Mouse (Mus musculus) ovary, postnatal 36 days (tissue): ENCODE measurements at regions not wholly inside any gene's neighbourhood (a gene's known extent, or its start where the extent isn't known, plus 50 kb on each side); places are given as distances from the start of the nearest gene placed in this dataset.

Source experiments
- DNase-seq: peaks from one replicate; pipeline ENCODE4 v3.0.0; 2022; ENCODE audit warnings: low spot score, mixed read lengths

DNA sequence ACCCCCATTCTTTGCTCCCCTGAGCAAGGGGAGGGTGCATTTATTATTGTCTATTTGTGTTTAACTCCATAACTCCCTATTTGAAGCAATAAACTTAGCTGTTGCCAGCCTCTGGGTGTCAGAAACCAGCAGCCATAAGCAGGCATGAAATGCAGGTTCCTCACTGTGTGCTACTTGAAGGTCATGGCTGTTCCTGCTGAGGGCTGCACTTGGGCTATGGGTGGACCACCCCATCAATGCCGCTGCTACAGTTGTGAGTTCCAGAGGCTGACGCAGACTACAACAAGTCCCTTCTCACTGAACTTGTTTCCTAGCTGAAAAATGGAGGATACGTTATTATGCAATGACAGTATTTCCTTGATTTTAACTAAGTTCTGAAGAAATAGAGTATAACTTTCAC, 86.7 kb upstream of the N4bp1 start:
- DNase-seq: no peak

DNA sequence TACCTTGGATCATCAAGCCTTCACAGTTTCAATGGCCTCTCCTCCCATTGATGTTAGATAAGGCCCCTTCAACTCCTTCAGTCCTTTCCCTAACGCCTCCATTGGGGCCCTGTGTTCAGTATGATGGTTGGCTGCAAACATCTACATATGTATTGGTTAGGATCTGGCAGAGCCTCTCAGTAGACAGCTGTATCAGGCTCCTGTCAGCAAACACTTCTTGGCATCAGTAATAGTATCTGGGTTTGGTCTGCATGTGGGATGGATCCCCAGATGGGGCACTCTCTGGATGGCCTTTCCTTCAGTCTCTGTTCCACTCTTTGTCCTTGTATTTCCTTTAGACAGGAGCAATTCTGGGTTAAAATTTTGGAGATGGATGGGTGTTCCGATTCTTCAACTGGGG, 84.0 kb upstream of the N4bp1 start:
- DNase-seq: no peak

DNA sequence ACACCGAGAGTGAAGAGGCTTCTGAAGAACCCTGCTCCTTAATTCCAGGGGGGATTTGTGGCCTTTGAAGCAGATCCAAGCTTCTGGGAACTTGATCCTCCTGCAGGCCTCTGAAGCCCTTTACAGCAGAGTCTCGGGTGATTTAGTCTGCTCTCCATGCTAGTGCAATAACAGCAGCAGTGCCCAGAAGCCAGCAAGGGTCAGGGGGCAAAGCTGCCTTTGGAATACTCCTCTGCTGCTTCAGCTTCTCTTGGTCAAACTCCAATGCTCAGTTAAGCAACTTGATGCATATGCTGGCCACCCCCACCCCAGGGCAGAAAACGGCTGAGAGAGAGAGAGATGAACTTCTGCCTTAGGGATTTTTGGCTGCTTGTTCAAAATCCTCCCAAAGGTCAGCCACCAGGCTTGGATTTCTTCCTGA, 82.8 kb upstream of the N4bp1 start:
- DNase-seq: peak; percentile 15

DNA sequence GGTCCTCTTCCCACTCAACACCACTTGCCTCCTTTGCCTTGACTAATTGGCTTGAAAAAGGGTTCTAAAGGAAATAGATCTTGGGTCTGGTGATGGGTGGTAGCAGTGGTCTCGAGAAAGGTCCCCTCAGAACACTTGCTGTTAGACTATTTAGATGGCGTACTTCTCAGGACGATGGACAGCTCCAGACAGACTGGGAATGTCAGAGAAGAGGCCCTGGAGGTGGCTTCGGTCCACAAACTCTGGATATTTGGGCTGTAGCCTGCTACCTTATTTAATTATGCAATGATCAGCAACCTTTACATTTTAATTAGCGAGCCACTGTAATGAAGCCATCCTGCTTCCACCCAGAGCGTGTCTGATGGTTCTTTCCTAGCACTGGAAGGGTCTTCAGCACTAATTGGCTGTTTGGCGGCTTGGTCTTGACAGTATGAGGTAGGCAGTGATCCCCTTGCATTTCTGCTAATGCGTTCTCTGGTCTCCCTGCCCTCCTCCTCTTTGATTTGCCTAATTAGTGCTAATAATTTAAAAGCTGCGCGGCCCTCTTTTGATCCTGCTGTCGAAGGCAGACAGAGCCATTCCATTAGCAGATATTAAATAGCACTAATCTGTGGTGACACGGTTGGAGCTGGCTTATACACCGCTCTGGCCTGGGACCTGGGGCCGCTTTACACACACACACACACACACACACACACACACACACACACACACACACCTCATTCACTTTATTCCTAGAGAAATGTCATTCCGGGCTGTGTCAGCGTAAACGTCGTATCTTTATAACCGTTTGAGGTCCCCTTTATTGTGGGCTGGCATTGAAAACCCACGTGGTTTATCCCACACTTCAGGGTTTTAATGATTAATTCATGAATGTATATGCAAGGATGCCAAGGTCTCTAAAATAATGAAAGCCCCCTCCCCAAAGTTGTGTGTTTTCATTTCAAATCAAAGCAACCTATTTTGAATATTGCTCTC, 76.4 kb upstream of the N4bp1 start:
- DNase-seq: no peak
